ENCODE assay signal across 7 mouse cellular contexts in the genomic region with DNA sequence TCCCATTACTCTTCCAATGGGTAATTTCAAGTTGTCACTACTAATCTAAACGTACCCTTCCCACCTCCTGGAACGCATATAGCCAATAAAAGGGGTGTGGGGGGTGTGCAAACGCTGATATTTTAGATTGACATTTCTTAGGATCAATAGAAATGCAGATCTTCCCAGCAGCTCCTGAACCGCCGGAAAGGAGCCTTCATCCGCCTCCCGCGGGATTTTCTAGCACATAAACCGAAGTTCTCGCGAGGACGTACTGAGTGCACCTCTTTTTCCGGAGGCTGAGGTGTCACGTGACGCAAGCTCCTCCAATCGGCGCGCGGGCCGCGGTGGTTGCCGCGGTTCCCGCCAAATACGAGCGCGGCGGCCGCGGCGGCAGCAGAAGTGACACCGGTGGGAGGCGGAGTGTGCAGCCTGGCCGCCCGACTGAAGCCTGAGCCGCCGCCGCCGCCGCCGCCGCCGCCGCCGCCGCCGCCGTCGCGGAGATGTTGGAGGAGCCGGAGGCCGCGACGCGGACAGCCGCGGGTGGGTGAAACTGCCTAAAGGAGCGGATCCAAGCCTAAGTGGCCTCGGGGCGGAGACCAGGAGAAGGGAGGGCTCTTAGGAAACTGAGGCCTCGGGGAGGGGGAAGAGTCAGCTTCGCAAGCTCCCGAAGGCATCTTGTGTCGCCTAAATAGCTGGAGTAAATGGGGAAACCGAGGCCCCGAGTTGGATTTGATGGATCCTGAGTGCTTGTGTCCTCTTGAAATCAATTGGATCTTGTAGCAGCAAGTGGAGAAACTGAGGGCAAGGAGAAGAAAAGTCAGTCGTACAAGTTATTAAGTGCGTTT. TPM values are rescaled to one million over a fixed set of nuclear protein-coding genes. Genes with fewer than 3 reads are reported as not detected.
DNase-seq lines count a peak whose midpoint lies in the region; ATAC-seq lines count a peak whose summit lies in the region.

A gene (plus strand): TSS at position 410 of the 827 bp plus-strand sequence.

- no peaks in the 10 kb centered on the region; the same call in 1 of the 2 replicates for H3K36me3 ChIP-seq in intestine, embryonic 16.5 days (ENCODE audit: control insufficient read depth, insufficient read depth, low read length)
- peaks cover 8% of the 10 kb centered on the region for H3K36me3 ChIP-seq in midbrain, embryonic 11.5 days (ENCODE audit: control insufficient read depth, insufficient read depth, low read length)

- H3K4me3 ChIP-seq in intestine, embryonic 16.5 days (ENCODE audit: low read length): peak within 1 kb of the TSS; percentile 87
- peak within 1 kb of the TSS; percentile 80 for H3K4me3 ChIP-seq in midbrain, embryonic 11.5 days (ENCODE audit: low read depth, low read length)

- H3K9me3 ChIP-seq in intestine, embryonic 16.5 days (ENCODE audit: control insufficient read depth, low read length): no peaks in the 10 kb centered on the region
- no peaks in the 10 kb centered on the region for H3K9me3 ChIP-seq in midbrain, embryonic 11.5 days (ENCODE audit: control insufficient read depth, low read length)

- ATAC-seq in intestine, embryonic 16.5 days: peak; percentile 87
- ATAC-seq in midbrain, embryonic 11.5 days (ENCODE audit: low FRiP score): peak; percentile 84

- H3K4me2 ChIP-seq in intestine, embryonic 16.5 days (ENCODE audit: low read depth, low read length): peak within 1 kb of the TSS; percentile 85
- H3K4me2 ChIP-seq in midbrain, embryonic 11.5 days: peak within 1 kb of the TSS; percentile 79

- DNase-seq in adrenal gland, adult 8-10 months: peak; percentile 98
- peak; percentile 93 for DNase-seq in embryo, embryonic 9.5 days (ENCODE audit: extremely low spot score)
- DNase-seq in gastrocnemius, postnatal 4 days (ENCODE audit: low spot score in 2 of 2): peak; percentile 93 to 99
- DNase-seq in left cerebral cortex, postnatal 36 days (ENCODE audit: low spot score in 2 of 2): peak; percentile 94 to 95
- DNase-seq in midbrain, embryonic 11.5 days (ENCODE audit: low spot score, missing footprints): peak; percentile 99
- DNase-seq in skeletal muscle tissue, adult 2 months (ENCODE audit: low read depth, low spot score): peak; percentile 98

- under 1% methylated on average over 68 of the region's 68 CpGs for WGBS in intestine, embryonic 16.5 days
- WGBS in midbrain, embryonic 11.5 days: under 1% methylated on average over 68 of the region's 68 CpGs

- H3K9ac ChIP-seq in intestine, embryonic 16.5 days (ENCODE audit: low read depth, low read length): peak within 1 kb of the TSS; percentile 88
- peak within 1 kb of the TSS; percentile 81 for H3K9ac ChIP-seq in midbrain, embryonic 11.5 days (ENCODE audit: low read length)

- H3K4me1 ChIP-seq in intestine, embryonic 16.5 days (ENCODE audit: control insufficient read depth, insufficient read depth, low read length): peaks cover 16% of the 10 kb centered on the region
- H3K4me1 ChIP-seq in midbrain, embryonic 11.5 days (ENCODE audit: control insufficient read depth, insufficient read depth, low read length): peaks cover 16% of the 10 kb centered on the region

- H3K27me3 ChIP-seq in intestine, embryonic 16.5 days (replicated peaks; ENCODE audit: control insufficient read depth, insufficient read depth, low read length): no peaks in the 10 kb centered on the region
- H3K27me3 ChIP-seq in midbrain, embryonic 11.5 days (ENCODE audit: control insufficient read depth, insufficient read depth, low read length): no peaks in the 10 kb centered on the region

- intact Hi-C loops in left cerebral cortex, postnatal 36 days (cut with DNase I): loop anchor here (2.0 kb wide), 1 partner anchor 35 kb away; a partner anchor contains a TSS

- peak within 1 kb of the TSS; percentile 86 for H3K27ac ChIP-seq in intestine, embryonic 16.5 days (ENCODE audit: low read length)
- peak within 1 kb of the TSS; percentile 38; the same call in 1 of the 2 replicates for H3K27ac ChIP-seq in midbrain, embryonic 11.5 days (ENCODE audit: low read depth, low read length)

RNA-seq across cellular contexts. Expression of the gene that starts here (rescaled TPM):
- 1 to 10 TPM; 3.8 to 6.0 (median 4.3) TPM for total RNA-seq in adrenal gland, adult 8-10 months (2022)
- total RNA-seq in gastrocnemius, postnatal 4 days (2021): 10 to 100 TPM; 13.4 to 14.0 TPM
- polyA plus RNA-seq in intestine, embryonic 16.5 days (2015; fragmentation: Nextera tagmentation; extraction: Ambion mirVana): 15.6 and 16.7 TPM in 2 replicates
- 1 to 10 TPM; 2.2 to 2.7 TPM for total RNA-seq in left cerebral cortex, postnatal 36 days (2021)
- polyA plus RNA-seq in midbrain, embryonic 11.5 days (2014; fragmentation: Nextera tagmentation; extraction: Ambion mirVana): 20.7 and 24.7 TPM in 2 replicates

Comparison
In these comparisons a context has a peak if more than half of its experiments do, and no peak if none do; other contexts are left out.
1. Peak in every context shown above with its lines: DNase-seq, ATAC-seq, H3K4me3 ChIP-seq and H3K27ac ChIP-seq.